Mouse (Mus musculus): ENCODE measurements around the gene Adam8. TPM values are rescaled to one million over a fixed set of nuclear protein-coding genes. Genes with fewer than 3 reads are reported as not detected.

Gene Adam8
- polyA plus RNA-seq, 1 experiment from 2014 or later, result 2.0 TPM

DNA sequence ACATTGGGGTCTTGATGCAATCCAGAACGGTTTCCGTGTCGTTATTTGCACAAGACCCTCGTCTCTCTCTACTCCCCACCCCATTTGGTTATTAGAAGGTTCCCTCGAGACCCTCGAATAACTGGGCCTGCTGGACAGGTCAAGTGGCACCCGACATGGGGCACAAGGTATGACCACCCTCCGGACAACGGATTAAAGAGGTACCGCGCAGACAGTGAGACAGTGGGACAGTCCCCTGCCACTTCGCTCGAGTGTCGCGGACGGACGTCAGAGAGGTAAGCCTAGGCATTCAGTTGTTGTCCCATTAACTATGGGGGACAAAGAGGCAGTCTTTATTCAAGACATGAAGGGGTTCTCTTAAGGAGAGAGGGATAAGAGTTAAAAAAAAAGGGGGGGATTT, 19.0 kb upstream of the Adam8 start:
- DNase-seq (no peak), ATAC-seq (ENCODE audit: insufficient read depth) (no peak)
- H3K27me3 ChIP-seq (ENCODE audit: insufficient read depth, low read length), result no peaks in the 10 kb centered on the region
- H3K9me3 ChIP-seq (ENCODE audit: low read depth, low read length), result no peaks in the 10 kb centered on the region
- no peak overlapping the region for H3K27ac ChIP-seq (ENCODE audit: low read depth)
- H3K4me3 ChIP-seq (ENCODE audit: low read depth, low read length), result no peak overlapping the region
- no peaks in the 10 kb centered on the region for H3K4me1 ChIP-seq (ENCODE audit: insufficient read depth)
- H3K4me2 ChIP-seq, result no peak overlapping the region
- TF ChIP-seq CTCF (IDR thresholded peaks at IDR 0.05; ENCODE audit: low read depth), result no peak
- peaks cover 29% of the 10 kb centered on the region for H3K36me3 ChIP-seq (ENCODE audit: insufficient read depth)
- 94% methylated on average over 17 of the region's 17 CpGs for WGBS
- no peak overlapping the region for H3K9ac ChIP-seq

DNA sequence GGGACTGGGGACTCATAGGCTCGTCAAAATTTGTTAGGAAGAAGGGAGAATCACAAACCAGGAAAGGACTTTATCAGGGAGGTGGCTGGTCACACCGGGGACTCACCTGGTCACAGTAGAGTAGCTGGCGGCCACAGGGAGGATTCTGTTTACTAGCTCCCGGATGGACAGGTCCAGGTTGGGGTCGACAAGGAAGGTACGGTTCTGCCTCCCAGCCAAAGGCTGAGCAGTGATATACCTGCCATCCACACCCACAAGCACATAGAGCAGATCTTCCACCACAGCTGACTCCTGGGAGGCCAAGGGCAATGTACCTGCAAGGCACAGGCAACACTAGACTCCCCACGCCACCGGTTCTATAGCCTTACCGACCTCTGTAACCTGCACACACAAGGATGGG, 15.4 kb upstream of the Adam8 start:
- TF ChIP-seq CTCF (IDR thresholded peaks at IDR 0.05; ENCODE audit: low read depth), result no peak
- no peaks in the 10 kb centered on the region for H3K4me1 ChIP-seq (ENCODE audit: insufficient read depth)
- WGBS, result 94% methylated on average over 9 of the region's 9 CpGs

DNA sequence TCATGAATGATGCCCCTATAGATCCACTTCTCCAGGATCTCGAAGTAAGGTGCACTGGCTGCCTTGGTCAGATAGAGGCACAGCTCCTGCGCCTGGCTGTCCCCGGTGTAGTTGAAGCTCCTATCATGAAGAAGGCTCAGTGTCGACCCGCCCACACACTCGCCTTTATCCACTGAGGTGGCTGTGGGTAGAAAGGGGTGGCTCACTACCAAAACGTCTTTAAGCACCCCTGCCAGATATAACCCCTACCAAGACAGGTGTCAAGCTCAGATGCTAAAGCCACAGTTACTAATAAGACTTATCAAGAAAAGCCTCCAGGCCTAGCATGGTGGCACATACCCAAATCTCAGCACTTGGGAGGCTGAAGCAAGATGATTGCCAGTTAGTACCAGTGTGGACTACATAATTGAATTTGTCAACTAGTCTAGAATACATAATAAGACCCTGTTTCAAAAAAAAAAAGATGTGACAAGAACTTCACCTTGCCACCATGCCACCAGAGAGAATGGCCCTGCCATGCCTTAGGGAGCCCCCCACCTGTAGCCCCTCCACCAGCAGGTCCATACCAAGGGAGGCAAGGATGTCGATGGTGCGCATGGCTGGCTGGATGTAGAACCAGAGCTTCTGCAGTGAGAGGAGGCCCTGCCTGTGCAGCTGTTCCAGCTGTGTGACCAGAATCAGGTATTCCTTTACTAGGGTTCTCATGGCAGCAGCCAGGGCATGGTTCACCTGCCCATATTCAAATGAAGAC, 14.7 kb upstream of the Adam8 start:
- H3K4me3 ChIP-seq (ENCODE audit: low read depth, low read length), result no peak overlapping the region
- no peaks in the 10 kb centered on the region for H3K27me3 ChIP-seq (ENCODE audit: insufficient read depth, low read length)
- no peak overlapping the region for H3K9ac ChIP-seq
- no peak overlapping the region for H3K4me2 ChIP-seq
- no peaks in the 10 kb centered on the region for H3K9me3 ChIP-seq (ENCODE audit: low read depth, low read length)
- no peak for ATAC-seq (ENCODE audit: insufficient read depth)
- H3K4me1 ChIP-seq (ENCODE audit: insufficient read depth), result no peaks in the 10 kb centered on the region
- no peak overlapping the region for H3K27ac ChIP-seq (ENCODE audit: low read depth)
- 90% methylated on average over 9 of the region's 9 CpGs for WGBS
- no peak for TF ChIP-seq CTCF (IDR thresholded peaks at IDR 0.05; ENCODE audit: low read depth)
- peaks cover 61% of the 10 kb centered on the region for H3K36me3 ChIP-seq (ENCODE audit: insufficient read depth)
- DNase-seq, result no peak

More for the DNA sequence above, 15.4 kb upstream of the Adam8 start:
- H3K4me3 ChIP-seq (ENCODE audit: low read depth, low read length), result no peak overlapping the region
- H3K27ac ChIP-seq (ENCODE audit: low read depth), result no peak overlapping the region
- no peaks in the 10 kb centered on the region for H3K9me3 ChIP-seq (ENCODE audit: low read depth, low read length)
- ATAC-seq (ENCODE audit: insufficient read depth), result no peak
- peaks cover 57% of the 10 kb centered on the region for H3K36me3 ChIP-seq (ENCODE audit: insufficient read depth)
- no peak overlapping the region for H3K9ac ChIP-seq
- no peaks in the 10 kb centered on the region for H3K27me3 ChIP-seq (ENCODE audit: insufficient read depth, low read length)
- no peak for DNase-seq
- no peak overlapping the region for H3K4me2 ChIP-seq

DNA sequence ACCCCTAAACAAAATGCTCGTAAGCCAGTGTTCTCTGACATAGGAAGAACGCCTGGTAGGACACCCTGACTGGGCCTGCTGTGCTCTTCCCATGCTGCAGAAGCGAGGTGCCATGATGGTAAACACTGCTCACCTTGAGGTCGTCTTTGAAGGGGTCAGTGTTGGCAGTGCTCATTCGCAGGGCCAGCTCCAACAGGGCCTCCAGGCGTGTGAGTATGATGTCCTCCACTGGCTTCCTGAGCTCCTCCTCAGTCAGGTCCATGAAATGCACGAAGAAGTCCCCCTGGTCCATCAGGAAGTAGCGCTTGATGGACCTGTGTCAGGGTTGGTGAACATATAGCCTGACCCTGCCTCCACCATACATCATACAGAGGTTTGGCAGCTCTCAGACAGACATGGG, 12.3 kb upstream of the Adam8 start:
- DNase-seq (no peak), ATAC-seq (ENCODE audit: insufficient read depth) (no peak)
- no peak overlapping the region for H3K27ac ChIP-seq (ENCODE audit: low read depth)
- peaks cover 75% of the 10 kb centered on the region for H3K36me3 ChIP-seq (ENCODE audit: insufficient read depth)
- H3K4me3 ChIP-seq (ENCODE audit: low read depth, low read length), result no peak overlapping the region
- H3K4me2 ChIP-seq, result no peak overlapping the region
- no peaks in the 10 kb centered on the region for H3K4me1 ChIP-seq (ENCODE audit: insufficient read depth)
- H3K27me3 ChIP-seq (ENCODE audit: insufficient read depth, low read length), result no peaks in the 10 kb centered on the region
- TF ChIP-seq CTCF (IDR thresholded peaks at IDR 0.05; ENCODE audit: low read depth), result no peak
- 84% methylated on average over 8 of the region's 8 CpGs for WGBS
- no peaks in the 10 kb centered on the region for H3K9me3 ChIP-seq (ENCODE audit: low read depth, low read length)
- no peak overlapping the region for H3K9ac ChIP-seq

DNA sequence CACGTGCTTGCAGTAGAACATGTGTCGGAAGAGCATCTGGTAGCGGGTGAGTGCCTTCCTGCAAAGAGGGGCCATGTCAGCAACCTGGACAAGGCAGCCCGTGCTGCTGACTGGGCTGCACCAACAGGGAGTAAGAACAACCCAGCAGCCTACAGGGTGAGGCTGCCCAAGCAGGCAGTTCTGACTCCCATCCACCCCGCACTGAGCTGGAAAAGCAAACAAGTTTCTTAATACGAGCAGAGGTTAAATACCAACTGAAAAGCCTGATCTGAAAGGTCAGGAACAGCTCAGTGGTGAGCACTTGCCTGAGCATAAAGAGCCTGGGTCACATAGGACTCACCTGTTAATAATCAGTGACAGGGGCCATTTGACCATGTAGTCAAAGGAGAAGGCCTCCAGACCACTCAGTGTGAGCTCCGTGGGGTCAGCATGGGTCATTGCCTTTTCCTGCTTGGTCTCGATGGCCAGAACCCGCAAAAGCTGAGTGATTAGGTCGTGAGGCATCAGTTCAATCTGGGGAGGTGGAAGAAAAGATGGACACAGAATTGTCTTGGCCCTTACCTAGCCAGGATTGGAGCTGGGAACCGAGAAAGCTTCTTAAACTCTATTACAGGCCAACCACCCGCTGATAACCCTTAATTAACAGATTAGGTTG, 8.9 kb upstream of the Adam8 start:
- DNase-seq (no peak), ATAC-seq (ENCODE audit: insufficient read depth) (no peak)
- Histone ChIP-seq H3K36me3 (ENCODE audit: insufficient read depth) (peaks cover 89% of the 10 kb centered on the region), H3K27me3 (ENCODE audit: insufficient read depth, low read length) (no peaks in the 10 kb centered on the region), H3K9me3 (ENCODE audit: low read depth, low read length) (no peaks in the 10 kb centered on the region), H3K4me1 (ENCODE audit: insufficient read depth) (no peaks in the 10 kb centered on the region), H3K4me2 (no peak overlapping the region), H3K4me3 (ENCODE audit: low read depth, low read length) (no peak overlapping the region), H3K9ac (no peak overlapping the region), H3K27ac (ENCODE audit: low read depth) (no peak overlapping the region)
- 84% methylated on average over 12 of the region's 12 CpGs for WGBS
- no peak for TF ChIP-seq CTCF (IDR thresholded peaks at IDR 0.05; ENCODE audit: low read depth)

DNA sequence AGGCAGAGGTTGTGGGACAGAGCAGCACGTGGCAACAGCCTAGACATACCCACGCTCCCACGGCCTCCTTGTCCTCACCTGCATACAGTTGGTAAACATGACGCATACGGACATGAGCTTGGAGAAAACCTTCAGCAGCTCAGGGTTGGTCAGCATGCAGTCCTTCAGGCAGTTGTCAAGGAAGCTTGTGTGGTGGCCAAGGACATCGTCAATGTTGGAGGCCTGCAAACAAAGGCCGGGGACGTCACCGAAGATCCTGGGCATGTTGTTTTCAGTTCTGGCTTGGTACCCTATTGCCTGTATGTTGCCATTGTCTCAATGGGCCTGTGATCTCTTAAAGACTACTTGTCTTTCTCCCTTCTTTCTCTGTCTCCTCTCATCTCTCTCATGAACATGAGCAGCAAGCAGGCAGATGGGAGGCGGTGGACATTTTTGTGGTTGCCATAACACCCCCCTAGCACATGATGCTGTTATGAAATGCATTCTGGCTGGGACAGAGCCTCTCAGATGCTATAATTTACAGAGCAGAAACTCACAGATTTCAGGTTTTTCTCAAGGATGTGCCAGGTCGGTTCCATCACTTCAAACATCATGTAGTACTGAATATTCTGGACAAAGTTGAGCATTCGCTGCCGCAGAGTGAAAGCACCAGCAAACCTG, 6.5 kb upstream of the Adam8 start:
- ATAC-seq (ENCODE audit: insufficient read depth), result no peak

DNA sequence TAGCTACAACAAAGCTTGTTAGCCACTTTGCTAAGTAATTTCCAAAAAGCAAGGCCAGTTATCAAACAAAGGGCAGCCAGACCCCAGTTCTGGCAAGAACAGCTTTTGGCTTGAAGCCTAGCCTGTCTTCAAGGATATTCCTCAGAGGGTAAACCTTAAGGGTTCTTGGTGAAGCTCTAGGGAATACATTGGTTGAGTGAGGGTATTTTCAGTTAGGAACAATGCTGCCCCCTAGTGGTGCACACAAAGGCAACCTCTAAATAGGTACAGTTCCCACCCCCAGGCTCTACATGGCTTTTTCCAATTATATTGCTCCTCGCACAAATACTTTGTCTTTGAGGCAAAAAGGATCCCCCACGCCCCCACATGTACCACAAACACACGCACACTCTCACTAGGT, 2.3 kb upstream of the Adam8 start:
- H3K27me3 ChIP-seq (ENCODE audit: insufficient read depth, low read length), result no peaks in the 10 kb centered on the region
- no peak overlapping the region for H3K27ac ChIP-seq (ENCODE audit: low read depth)
- H3K4me2 ChIP-seq, result no peak overlapping the region
- no peak overlapping the region for H3K9ac ChIP-seq
- 36% methylated on average over 3 of the region's 3 CpGs for WGBS
- H3K36me3 ChIP-seq (ENCODE audit: insufficient read depth), result peaks cover 44% of the 10 kb centered on the region
- no peaks in the 10 kb centered on the region for H3K9me3 ChIP-seq (ENCODE audit: low read depth, low read length)
- peak; percentile 35; the same call in 1 of the 2 replicates for ATAC-seq (ENCODE audit: insufficient read depth)
- no peaks in the 10 kb centered on the region for H3K4me1 ChIP-seq (ENCODE audit: insufficient read depth)
- peak; percentile 81 for DNase-seq
- TF ChIP-seq CTCF (IDR thresholded peaks at IDR 0.05; ENCODE audit: low read depth), result peak; percentile 83
- no peak overlapping the region for H3K4me3 ChIP-seq (ENCODE audit: low read depth, low read length)

More for the DNA sequence above, 6.5 kb upstream of the Adam8 start:
- Histone ChIP-seq H3K9ac (no peak overlapping the region), H3K36me3 (ENCODE audit: insufficient read depth) (peaks cover 75% of the 10 kb centered on the region), H3K4me2 (no peak overlapping the region), H3K4me1 (ENCODE audit: insufficient read depth) (no peaks in the 10 kb centered on the region), H3K9me3 (ENCODE audit: low read depth, low read length) (no peaks in the 10 kb centered on the region), H3K27ac (ENCODE audit: low read depth) (no peak overlapping the region), H3K27me3 (ENCODE audit: insufficient read depth, low read length) (no peaks in the 10 kb centered on the region), H3K4me3 (ENCODE audit: low read depth, low read length) (no peak overlapping the region)
- no peak for DNase-seq
- no peak for TF ChIP-seq CTCF (IDR thresholded peaks at IDR 0.05; ENCODE audit: low read depth)
- WGBS, result 93% methylated on average over 13 of the region's 13 CpGs
